In the genomic region with DNA sequence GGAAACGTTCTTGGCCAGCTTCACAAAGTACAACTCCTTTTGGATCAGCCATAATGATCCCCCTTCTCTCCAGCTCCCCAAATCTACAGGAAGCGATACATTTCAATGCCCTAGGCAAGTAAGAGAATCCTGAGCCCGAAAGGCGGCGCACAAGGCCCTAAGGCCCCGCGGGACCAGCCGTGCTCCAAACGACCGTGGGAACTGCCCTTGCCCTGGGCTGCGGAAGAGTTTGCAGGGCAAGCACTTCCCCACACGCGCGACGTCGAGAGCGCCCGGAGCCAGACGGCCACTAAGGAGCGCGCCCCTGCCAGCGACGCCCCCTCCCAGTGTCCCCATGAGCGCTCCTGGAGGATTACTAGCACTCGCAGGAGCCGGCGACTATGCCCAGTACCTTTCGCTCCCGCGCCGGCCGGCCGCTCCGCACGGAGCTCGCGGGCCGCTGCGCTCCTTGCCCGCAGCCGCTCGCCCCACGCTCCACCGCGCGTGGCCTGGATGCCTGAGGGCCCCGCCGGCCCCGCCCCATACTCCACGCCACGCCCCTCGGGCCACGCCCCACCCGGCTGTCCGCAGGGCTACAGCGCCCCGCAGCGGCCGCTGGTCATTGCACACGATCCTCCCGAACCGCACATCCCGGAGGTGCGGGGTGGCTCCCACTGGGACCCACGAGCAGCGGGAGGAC, we compare ENCODE assay signal across 8 mouse cellular contexts. TPM values are rescaled to one million over a fixed set of nuclear protein-coding genes. Genes with fewer than 3 reads are reported as not detected.
DNase-seq lines count a peak whose midpoint lies in the region; ATAC-seq and TF ChIP-seq lines count a peak whose summit lies in the region.

Gene Ankrd6 (minus strand): TSS at position 486 of the 679 bp plus-strand sequence.

- H3K27me3 ChIP-seq in intestine, embryonic 16.5 days (replicated peaks; ENCODE audit: control insufficient read depth, insufficient read depth, low read length): peaks cover 8% of the 10 kb centered on the region; the same call in 1 of the 2 replicates
- H3K27me3 ChIP-seq in limb, embryonic 10.5 days (ENCODE audit: low read depth, poor library complexity, severe bottlenecking): peaks cover 28% of the 10 kb centered on the region
- H3K27me3 ChIP-seq in midbrain, embryonic 12.5 days: peaks cover 24% of the 10 kb centered on the region
- 0 out of 2 replicates have a peak, but pooled peaks cover 7% of the 10 kb centered on the region for H3K27me3 ChIP-seq in small intestine, adult 2 months (ENCODE audit: control insufficient read depth, insufficient read depth, low read length)

- peak within 1 kb of the TSS; percentile 81 for H3K4me3 ChIP-seq in intestine, embryonic 16.5 days (ENCODE audit: low read length)
- H3K4me3 ChIP-seq in limb, embryonic 10.5 days: peak within 1 kb of the TSS; percentile 84
- H3K4me3 ChIP-seq in midbrain, embryonic 12.5 days: peak within 1 kb of the TSS; percentile 74
- peak within 1 kb of the TSS; percentile 72 for H3K4me3 ChIP-seq in small intestine, adult 2 months (ENCODE audit: low read depth, low read length)

- peaks cover 11% of the 10 kb centered on the region for H3K4me1 ChIP-seq in intestine, embryonic 16.5 days (ENCODE audit: control insufficient read depth, insufficient read depth, low read length)
- peaks cover 34% of the 10 kb centered on the region for H3K4me1 ChIP-seq in limb, embryonic 10.5 days
- peaks cover 26% of the 10 kb centered on the region for H3K4me1 ChIP-seq in midbrain, embryonic 12.5 days
- peaks cover 6% of the 10 kb centered on the region; the same call in 1 of the 2 replicates for H3K4me1 ChIP-seq in small intestine, adult 2 months (ENCODE audit: control insufficient read depth, insufficient read depth, insufficient read length, low read length)

- peak within 1 kb of the TSS; percentile 77 for H3K9ac ChIP-seq in intestine, embryonic 16.5 days (ENCODE audit: low read depth, low read length)
- H3K9ac ChIP-seq in midbrain, embryonic 12.5 days (replicated peaks): peak within 1 kb of the TSS; percentile 66

- peak; percentile 20; the same call in 1 of the 2 replicates for TF ChIP-seq POLR2A in small intestine, adult 2 months (IDR thresholded peaks at IDR 0.05; ENCODE audit: low read depth, low read length)

- no peak within 1 kb of the TSS for H3K27ac ChIP-seq in intestine, embryonic 16.5 days (ENCODE audit: low read length)
- H3K27ac ChIP-seq in limb, embryonic 10.5 days: peak within 1 kb of the TSS; percentile 86
- H3K27ac ChIP-seq in midbrain, embryonic 12.5 days (replicated peaks): 0 out of 2 replicates have a peak within 1 kb of the TSS, but pooled peaks have one; percentile 15
- H3K27ac ChIP-seq in small intestine, adult 2 months (ENCODE audit: insufficient read depth, low read depth, low read length): no peak within 1 kb of the TSS

- TF ChIP-seq CTCF in small intestine, adult 2 months (IDR thresholded peaks at IDR 0.05; ENCODE audit: extremely low read depth, insufficient read length, insufficient replicate concordance, low read depth, low read length): peak; percentile 69; the same call in 1 of the 2 replicates

- peak; percentile 88 for DNase-seq in adrenal gland, postnatal 10 days
- DNase-seq in embryo, embryonic 9.5 days (ENCODE audit: extremely low spot score): peak; percentile 89
- peak; percentile 61 to 78 for DNase-seq in gastrocnemius, postnatal 4 days (ENCODE audit: low spot score in 2 of 2)
- peak; percentile 95 for DNase-seq in limb, embryonic 10.5 days (ENCODE audit: low spot score)
- no peak for DNase-seq in adipocyte (ENCODE audit: low spot score)

- H3K4me2 ChIP-seq in intestine, embryonic 16.5 days (ENCODE audit: low read depth, low read length): peak within 1 kb of the TSS; percentile 95
- H3K4me2 ChIP-seq in midbrain, embryonic 12.5 days (replicated peaks): peak within 1 kb of the TSS; percentile 92

- H3K9me3 ChIP-seq in intestine, embryonic 16.5 days (ENCODE audit: control insufficient read depth, low read length): no peaks in the 10 kb centered on the region
- no peaks in the 10 kb centered on the region for H3K9me3 ChIP-seq in limb, embryonic 10.5 days (replicated peaks)
- H3K9me3 ChIP-seq in midbrain, embryonic 12.5 days: no peaks in the 10 kb centered on the region

- peak; percentile 94 for ATAC-seq in intestine, embryonic 16.5 days
- peak; percentile 93 for ATAC-seq in midbrain, embryonic 12.5 days (ENCODE audit: low FRiP score, low read depth)

- under 1% methylated on average over 49 of the region's 66 CpGs for WGBS in intestine, embryonic 16.5 days
- WGBS in limb, embryonic 10.5 days: under 1% methylated on average over 65 of the region's 66 CpGs
- 1% methylated on average over 44 of the region's 66 CpGs for WGBS in midbrain, embryonic 12.5 days
- under 1% methylated on average over 66 of the region's 66 CpGs for WGBS in small intestine, adult 2 months

- no peaks in the 10 kb centered on the region for H3K36me3 ChIP-seq in intestine, embryonic 16.5 days (ENCODE audit: control insufficient read depth, insufficient read depth, low read length)
- no peaks in the 10 kb centered on the region for H3K36me3 ChIP-seq in limb, embryonic 10.5 days
- no peaks in the 10 kb centered on the region for H3K36me3 ChIP-seq in midbrain, embryonic 12.5 days
- H3K36me3 ChIP-seq in small intestine, adult 2 months (ENCODE audit: control insufficient read depth, insufficient read depth, low read length): no peaks in the 10 kb centered on the region

RNA-seq across cellular contexts. Expression of gene Ankrd6, which starts in this region (rescaled TPM):
- total RNA-seq in adrenal gland, postnatal 10 days (2021): 1 to 10 TPM; 4.8 to 5.4 TPM
- 1 to 10 TPM; 4.3 to 5.8 TPM for total RNA-seq in gastrocnemius, postnatal 4 days (2021)
- 2.8 and 2.9 TPM in 2 replicates for polyA plus RNA-seq in intestine, embryonic 16.5 days (2015; fragmentation: Nextera tagmentation; extraction: Ambion mirVana)
- polyA plus RNA-seq in limb, embryonic 10.5 days (2016; fragmentation: Nextera tagmentation; extraction: Ambion mirVana): 8.4 and 9.6 TPM in 2 replicates
- 36.7 and 39.9 TPM in 2 replicates for polyA plus RNA-seq in midbrain, embryonic 12.5 days (2016; fragmentation: Nextera tagmentation; extraction: Ambion mirVana)
- polyA plus RNA-seq in small intestine, adult 2 months (2012; rRNA removed): 0.17 and 0.27 TPM in 2 replicates

Comparison
In these comparisons a context has a peak if more than half of its experiments do, and no peak if none do; other contexts are left out.
1. H3K27ac ChIP-seq: peak in limb, embryonic 10.5 days (single experiment) and midbrain, embryonic 12.5 days (single experiment); none in intestine, embryonic 16.5 days (single experiment) and small intestine, adult 2 months (single experiment).
2. Peak in every context shown above with its lines, with median percentiles within 50 percentile points of each other: H3K4me3 ChIP-seq.